Mouse (Mus musculus): ENCODE results near the gene Frat1.

Frat1 gene

GRCm38 (mm10) chr19:41816915-41817314, 12.9 kb upstream of the Frat1 start:
- DNase-seq, result no peak

GRCm38 (mm10) chr19:41817325-41817724, 12.4 kb upstream of the Frat1 start:
- no peak for DNase-seq

GRCm38 (mm10) chr19:41818749-41819148, 11.0 kb upstream of the Frat1 start:
- DNase-seq, result no peak

DNA sequence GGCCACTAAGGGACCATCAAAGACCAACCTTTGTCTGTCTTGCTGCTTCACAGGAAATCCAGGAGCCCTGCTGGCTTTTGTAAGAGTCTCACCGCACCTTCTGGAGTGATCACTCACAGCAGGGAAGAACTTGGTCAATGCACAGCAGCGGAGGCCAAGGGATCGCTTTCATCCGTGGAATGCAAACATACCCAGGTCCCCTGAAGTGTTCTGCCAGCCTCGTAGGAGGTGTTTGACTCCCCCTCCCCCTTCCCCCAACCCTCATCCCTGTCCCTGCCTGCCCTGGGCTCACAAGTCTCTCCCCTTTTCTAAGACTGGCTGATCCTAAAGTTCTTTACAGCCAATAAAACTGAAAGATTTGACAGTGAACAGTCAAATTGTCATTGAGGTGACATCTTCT, 8.3 kb upstream of the Frat1 start:
- no peak for DNase-seq

DNA sequence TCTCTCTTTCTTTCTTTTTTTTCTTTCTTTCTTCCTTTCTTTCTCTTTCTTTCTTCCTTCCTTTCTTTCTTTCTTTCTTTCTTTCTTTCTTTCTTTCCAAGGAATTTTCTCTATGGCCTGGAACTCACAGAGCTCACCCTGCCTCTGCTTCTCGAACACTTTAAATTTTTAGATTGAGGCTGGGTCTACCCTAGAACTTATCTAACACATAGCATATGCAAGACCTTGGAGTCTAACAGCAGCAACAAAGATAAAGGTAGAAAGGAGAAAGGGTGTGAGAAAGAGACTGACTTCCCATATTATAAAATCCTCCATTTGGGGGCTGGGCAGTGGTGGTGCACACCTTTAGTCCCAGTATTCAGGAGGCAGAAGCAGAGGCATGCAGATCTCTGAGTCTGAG, 7.2 kb upstream of the Frat1 start:
- no peak for DNase-seq

DNA sequence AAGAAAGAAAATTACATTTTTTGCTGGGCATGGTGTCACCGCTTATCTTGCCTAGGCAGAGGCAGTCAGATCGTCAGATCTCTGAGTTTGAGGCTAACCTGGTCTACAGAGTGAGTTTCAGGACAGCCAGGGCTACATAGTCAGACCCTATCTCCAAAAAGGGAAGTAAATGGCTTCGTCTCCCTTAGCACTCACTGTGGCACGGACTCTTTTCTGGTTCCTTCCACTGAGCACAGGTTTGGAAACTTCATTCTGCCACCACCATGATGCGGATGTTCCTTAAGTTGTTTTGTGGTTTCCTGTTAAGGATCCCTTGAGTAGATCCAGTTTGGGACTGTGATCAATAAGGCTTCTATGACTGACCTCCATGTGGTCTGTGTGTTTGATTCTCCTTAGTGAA, 4.8 kb upstream of the Frat1 start:
- DNase-seq, result no peak

- DNase-seq, result no peak
Measured at GRCm38 (mm10) chr19:41826529-41826928, 3.2 kb upstream of the Frat1 start.

DNA sequence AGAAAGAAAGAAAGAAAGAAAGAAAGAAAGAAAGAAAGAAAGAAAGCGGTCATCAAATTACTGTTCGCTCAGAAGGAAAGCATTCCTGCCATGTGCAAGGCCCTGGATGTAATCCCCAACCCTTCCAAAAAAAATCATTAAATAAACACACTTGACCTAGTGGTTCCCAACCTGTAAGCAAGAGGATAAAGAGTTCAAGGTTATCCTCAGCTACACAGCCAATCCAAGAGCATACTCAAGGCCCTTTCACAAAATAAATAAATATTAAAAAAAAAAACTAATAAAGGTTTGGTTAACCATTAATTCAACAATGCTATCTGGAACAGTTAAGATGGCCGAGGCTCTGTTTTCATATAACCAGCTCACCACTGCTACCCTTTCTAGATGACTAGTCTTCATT, 829 bp upstream of the Frat1 start:
- no peak for DNase-seq

DNA sequence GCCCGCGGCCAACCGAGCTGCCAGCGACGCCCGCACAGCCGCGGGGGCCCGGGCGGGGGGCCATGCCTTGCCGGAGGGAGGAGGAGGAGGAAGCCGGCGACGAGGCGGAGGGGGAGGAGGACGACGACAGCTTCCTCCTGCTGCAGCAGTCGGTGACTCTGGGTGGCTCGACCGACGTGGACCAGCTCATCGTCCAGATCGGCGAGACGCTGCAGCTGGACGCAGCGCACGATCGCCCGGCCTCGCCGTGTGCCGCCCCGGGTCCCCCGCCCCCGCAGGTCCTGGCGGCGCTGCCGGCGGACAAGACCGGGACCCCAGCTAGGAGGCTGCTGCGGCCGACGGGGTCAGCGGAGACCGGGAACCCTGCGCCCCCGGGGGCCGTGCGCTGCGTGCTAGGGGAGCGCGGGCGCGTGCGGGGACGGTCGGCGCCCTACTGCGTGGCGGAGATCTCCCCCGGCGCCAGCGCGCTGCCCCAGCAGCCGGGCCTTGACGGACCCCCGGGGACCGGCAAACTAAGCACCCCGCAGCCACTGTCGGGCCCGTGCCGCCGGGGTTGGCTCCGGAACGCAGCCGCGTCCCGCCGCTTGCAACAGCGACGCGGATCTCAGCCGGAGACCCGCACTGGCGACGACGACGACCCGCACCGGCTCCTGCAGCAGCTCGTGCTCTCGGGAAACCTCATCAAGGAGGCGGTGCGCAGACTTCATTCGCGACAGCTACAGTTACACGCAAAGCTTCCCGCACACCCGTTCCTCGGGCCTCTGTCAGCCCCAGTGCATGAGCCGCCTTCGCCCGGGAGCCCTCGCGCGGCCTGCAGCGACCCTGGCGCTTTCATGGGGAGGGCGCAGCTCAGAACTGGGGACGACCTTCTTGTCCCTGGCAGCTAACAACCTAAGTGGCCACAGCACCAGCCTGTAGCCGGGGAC, 599 bp downstream of the Frat1 start:
- DNase-seq, result peak; percentile 47

DNA sequence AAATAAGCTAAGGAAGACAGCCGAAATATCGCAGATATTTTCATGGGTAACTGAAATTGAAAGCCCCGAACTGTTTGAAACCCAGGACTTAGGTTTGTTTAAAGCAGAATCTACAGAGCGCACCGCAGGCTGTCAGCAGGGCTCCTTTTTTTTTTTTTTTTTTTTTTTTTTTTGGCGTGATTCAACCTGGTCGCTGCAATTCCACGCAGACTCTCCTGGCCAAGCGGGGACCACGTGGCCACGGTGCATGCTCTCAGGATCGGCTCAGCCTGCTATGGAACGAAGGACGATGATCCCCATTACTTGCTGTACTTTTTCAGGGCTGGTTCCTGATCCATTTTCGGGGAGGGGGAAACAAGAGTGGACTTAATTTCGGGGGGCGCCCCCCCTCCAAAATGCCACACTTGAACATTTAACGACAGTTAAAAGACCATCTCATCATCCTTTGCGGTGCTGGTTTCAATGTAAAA, 1.4 kb downstream of the Frat1 start:
- peak; percentile 46 for DNase-seq

- no peak for DNase-seq
Measured at GRCm38 (mm10) chr19:41831718-41832391, 2.1 kb downstream of the Frat1 start.

DNA sequence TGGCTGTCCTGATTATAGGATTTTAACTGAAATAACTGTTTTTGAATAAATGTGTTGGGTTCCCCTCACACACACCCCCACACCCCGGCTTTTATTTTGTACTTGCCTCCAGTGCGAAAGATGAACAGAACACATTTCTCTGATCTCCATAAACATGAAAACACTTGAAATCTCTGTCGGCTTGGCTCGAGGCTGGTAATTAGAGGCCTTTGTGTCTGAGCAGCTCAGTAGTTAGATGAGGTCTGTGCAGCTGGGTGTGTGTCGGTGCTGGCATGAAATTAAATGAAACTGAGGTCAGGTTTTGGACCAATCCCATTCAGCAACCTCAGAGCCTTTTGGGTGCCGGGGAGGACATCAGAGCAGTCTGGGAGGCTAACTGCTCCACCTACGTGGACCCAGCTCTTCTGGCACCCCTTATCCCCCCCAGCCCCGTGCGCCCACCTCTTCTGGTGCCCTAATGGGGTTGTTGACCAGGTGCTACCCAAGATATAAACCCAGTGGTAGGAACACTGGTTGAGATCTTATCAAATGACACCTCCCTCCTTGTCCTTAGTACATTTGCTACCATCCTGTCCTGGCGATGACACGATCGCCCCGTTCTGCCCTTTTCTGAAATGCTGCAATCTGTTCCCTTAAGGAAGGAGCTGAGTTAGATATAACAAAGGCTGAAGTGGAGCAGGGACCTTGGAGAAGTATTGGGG, 2.9 kb downstream of the Frat1 start:
- no peak for DNase-seq

DNA sequence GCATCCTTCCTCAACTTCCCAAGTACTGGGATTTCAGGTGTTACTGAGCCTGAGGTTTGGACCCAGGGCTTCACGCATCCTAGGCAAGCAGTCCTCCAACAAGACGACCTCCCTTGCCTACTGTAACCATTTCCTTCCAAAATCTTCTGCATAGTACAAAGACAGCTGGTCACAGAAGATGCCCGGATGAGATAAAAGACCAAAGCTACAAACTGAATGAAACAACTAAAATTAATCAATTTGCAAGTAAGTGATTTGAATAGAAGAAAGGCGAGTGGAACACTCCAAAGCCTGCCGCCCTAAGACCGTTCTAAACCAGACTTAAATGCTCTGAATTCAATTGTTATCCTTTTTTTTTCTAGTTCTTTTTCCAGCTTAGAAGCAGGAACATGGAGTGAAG, 5.6 kb downstream of the Frat1 start:
- no peak for DNase-seq

DNA sequence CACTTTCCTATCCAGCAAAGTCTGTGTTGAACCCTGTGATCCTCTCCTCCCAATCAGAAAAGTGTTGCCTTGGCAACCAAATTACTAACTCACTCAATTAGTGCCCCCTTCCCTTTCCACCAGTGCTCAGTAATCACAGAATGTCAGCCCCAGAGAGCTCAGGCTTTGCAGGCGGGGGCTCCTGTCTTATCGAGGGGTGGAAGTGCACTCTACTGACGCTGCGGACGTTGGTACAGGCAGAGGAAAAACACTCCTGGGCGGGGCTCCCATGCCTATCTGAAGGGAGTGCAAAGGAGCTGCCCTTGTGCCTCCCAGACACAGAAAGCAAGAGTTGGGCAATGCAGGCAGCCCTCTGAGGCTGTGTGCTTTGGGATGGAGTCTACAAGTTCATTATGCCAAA, 6.0 kb downstream of the Frat1 start:
- no peak for DNase-seq

DNA sequence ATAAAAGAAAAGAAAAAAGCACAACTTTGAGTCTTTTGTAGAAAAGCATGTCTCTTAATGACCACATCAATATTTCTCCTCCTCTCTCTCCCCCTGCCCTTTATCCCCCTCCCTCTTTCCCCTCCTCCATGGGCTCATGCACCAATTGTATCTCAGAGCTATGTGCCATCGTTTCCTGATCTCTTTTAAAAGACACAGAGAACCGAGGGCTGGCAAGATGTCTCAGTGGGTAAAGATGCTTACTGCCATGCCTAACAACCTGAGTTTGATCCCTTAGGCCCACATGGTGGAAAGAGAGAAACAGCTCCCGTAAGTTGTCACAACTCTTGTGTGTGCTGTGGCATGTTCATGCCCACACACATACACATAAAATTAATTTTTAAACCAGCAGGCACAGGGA, 6.9 kb downstream of the Frat1 start:
- DNase-seq, result no peak

DNA sequence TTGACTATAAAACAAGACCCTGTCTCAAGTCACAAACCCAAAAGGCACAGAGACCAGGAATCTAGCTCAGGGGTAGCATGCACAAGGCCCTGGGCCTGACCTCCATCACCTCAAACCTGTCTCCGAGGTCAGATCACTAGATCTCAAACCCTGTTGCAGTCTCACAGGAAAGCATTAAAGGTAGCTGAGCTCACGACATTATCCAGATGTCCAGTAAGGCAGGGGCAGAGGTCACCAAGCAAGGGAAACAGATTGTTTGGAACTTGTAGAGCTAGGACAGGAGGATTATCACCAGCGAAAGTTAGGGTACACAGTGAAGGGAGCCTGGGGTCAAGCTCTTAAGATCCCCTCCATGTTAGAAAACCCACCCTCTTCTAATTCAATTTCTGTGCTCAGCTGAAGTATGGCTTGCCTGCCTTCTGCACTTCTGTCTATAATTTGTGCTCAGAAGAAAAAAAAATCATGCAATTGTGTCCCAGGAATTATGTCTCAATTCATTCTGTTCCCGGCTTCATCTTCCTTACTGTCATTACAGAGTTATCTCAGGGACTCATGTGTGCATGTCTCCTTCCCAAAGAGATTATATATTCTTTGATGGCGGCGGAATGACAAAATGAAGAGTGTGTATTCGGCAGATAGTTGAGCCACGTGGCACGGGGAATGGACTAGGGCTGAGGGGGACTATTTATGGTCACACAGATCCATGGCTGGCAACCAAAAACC, 7.6 kb downstream of the Frat1 start:
- no peak for DNase-seq

GRCm38 (mm10) chr19:41837917-41838261, 8.1 kb downstream of the Frat1 start:
- no peak for DNase-seq

GRCm38 (mm10) chr19:41838808-41839207, 9.0 kb downstream of the Frat1 start:
- no peak for DNase-seq

DNA sequence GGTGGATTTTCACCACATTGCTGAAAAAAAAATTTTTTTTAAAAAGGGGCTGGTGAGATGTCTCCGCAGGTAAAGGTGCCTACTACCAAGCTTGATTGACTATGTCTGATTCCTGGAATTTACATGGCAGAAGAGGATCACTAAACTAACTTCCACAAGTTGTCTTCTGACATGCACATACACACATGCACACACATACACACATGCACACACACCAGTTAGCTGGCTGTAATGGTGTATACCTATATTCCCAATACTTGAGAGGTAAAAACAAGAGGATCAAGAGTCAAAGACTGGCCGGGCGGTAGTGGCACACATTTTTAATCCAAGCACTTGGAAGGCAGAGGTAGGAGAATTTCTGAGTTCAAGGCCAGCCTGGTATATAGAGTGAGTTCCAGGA, 9.9 kb downstream of the Frat1 start:
- DNase-seq, result no peak

DNA sequence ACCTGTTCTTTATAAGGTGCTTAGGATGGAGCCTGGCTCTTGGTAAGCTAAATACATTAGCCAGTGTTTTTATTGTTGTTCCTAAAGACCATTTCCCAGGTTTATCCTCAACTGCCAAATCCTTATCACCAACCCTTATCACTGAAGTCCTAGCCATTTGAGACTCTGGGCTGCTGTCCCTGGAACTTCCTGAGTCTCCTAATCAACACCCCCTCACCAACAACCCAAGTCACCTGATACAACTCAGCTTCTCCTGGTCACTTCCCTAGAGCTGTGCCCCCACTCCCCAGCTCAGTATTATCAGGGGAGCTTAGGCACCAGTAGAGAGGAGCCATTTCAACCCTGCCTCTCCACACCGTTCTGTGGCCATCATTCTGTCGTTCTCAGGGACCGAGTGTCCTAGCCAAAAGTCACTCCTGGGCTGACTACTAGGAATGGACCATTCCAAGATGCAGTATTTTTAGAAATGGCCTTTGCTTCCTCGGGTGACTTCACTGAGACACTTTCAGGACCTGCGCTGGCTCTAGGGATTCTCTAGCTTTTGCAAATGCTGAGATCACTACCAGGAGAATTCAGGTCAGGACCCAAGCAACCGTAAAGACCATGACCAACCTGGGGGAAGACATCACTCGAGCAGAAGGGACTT, 11.5 kb downstream of the Frat1 start:
- no peak for DNase-seq

- no peak for DNase-seq
Measured at GRCm38 (mm10) chr19:41842196-41842595, 12.4 kb downstream of the Frat1 start.

GRCm38 (mm10) chr19:41842706-41843105, 12.9 kb downstream of the Frat1 start:
- no peak for DNase-seq

GRCm38 (mm10) chr19:41844345-41844744, 14.6 kb downstream of the Frat1 start:
- no peak for DNase-seq
